In genomic region chr10:41760866-41761265, GRCm38 (mm10) we compare ENCODE assay signal across 27 mouse cellular contexts. TPM values are rescaled to one million over a fixed set of nuclear protein-coding genes. Genes with fewer than 3 reads are reported as not detected.
A peak's percentile ranks its signal among the peaks of the same experiment; 100 is the strongest.
DNase-seq lines count a peak whose midpoint lies in the region; ATAC-seq and TF ChIP-seq lines count a peak whose summit lies in the region.
"Had no signal": no experiment of that assay in that cellular context is flagged by ENCODE, and none has a peak within 500 bp of the region (broad histone marks: within the 10 kb centered on the region; RNA-seq: fewer than 3 reads in every experiment).

No protein-coding gene starts in this region.

- ATAC-seq in forebrain, embryonic 11.5 days (replicated peaks; ENCODE audit: low FRiP score): no peak
- ATAC-seq in embryonic facial prominence, embryonic 14.5 days (ENCODE audit: low read depth): no peak
- ATAC-seq: activated CD4-positive, CD25-positive, alpha-beta regulatory T cell, adult 4 months; forebrain, embryonic 13.5 days; forebrain, embryonic 16.5 days; hindbrain, postnatal 0 days; inflammation-experienced regulatory T-cells, adult 6 months; intestine, embryonic 16.5 days had no signal

- H3K9ac ChIP-seq in forebrain, embryonic 11.5 days (ENCODE audit: low read length): no peak overlapping the region
- H3K9ac ChIP-seq in ES-Bruce4 (ENCODE audit: low read depth, poor library complexity, severe bottlenecking): no peak overlapping the region
- no peak overlapping the region for H3K9ac ChIP-seq in embryonic facial prominence, embryonic 14.5 days (ENCODE audit: low read depth, low read length)
- H3K9ac ChIP-seq: embryonic facial prominence, embryonic 15.5 days; forebrain, embryonic 13.5 days; heart, embryonic 13.5 days; hindbrain, embryonic 14.5 days had no signal

- H3K9me3 ChIP-seq in forebrain, embryonic 10.5 days: no peaks in the 10 kb centered on the region
- H3K9me3 ChIP-seq in forebrain, embryonic 11.5 days (ENCODE audit: control insufficient read depth, low read length): no peaks in the 10 kb centered on the region
- H3K9me3 ChIP-seq in ES-Bruce4 (replicated peaks; ENCODE audit: control insufficient read depth, insufficient read depth, low read length, poor library complexity, severe bottlenecking): no peaks in the 10 kb centered on the region
- H3K9me3 ChIP-seq in embryonic facial prominence, embryonic 14.5 days (ENCODE audit: control insufficient read depth, low read length): no peaks in the 10 kb centered on the region
- H3K9me3 ChIP-seq: embryonic facial prominence, embryonic 15.5 days; forebrain, embryonic 13.5 days; heart, embryonic 10.5 days; heart, embryonic 13.5 days had no signal

- TF ChIP-seq EP300 in ES-Bruce4 (IDR thresholded peaks at IDR 0.05; ENCODE audit: insufficient read depth, low read depth, low read length): peak; percentile 66

- H3K4me3 ChIP-seq in forebrain, embryonic 10.5 days: no peak overlapping the region
- no peak overlapping the region for H3K4me3 ChIP-seq in forebrain, embryonic 11.5 days (ENCODE audit: low read depth, low read length)
- H3K4me3 ChIP-seq in ES-Bruce4 (ENCODE audit: low read depth, low read length): no peak overlapping the region
- no peak overlapping the region for H3K4me3 ChIP-seq in embryonic facial prominence, embryonic 14.5 days (ENCODE audit: low read depth, low read length)
- H3K4me3 ChIP-seq: embryonic facial prominence, embryonic 15.5 days; forebrain, embryonic 13.5 days; heart, embryonic 10.5 days; heart, embryonic 13.5 days had no signal

- peaks cover 5% of the 10 kb centered on the region; the same call in 1 of the 2 replicates for H3K4me1 ChIP-seq in forebrain, embryonic 10.5 days
- no peaks in the 10 kb centered on the region for H3K4me1 ChIP-seq in forebrain, embryonic 11.5 days (replicated peaks; ENCODE audit: control insufficient read depth, insufficient read depth, low read length)
- H3K4me1 ChIP-seq in ES-Bruce4 (ENCODE audit: control insufficient read depth, insufficient read depth, low read length): peaks cover 5% of the 10 kb centered on the region
- peaks cover 11% of the 10 kb centered on the region; the same call in 1 of the 2 replicates for H3K4me1 ChIP-seq in embryonic facial prominence, embryonic 14.5 days (ENCODE audit: control insufficient read depth, insufficient read depth, low read length)
- H3K4me1 ChIP-seq: embryonic facial prominence, embryonic 15.5 days had no signal

- DNase-seq in embryo, embryonic 10 days (ENCODE audit: low spot score): peak; percentile 25
- DNase-seq in embryo, embryonic 11 days: no peak
- no peak for DNase-seq in forebrain, embryonic 10.5 days (ENCODE audit: extremely low spot score, low spot score)
- DNase-seq in forebrain, embryonic 11.5 days (ENCODE audit: low spot score): no peak
- DNase-seq in embryonic facial prominence, embryonic 14.5 days (ENCODE audit: low spot score): peak; percentile 12
- DNase-seq in thymus, postnatal 10 days (ENCODE audit: low spot score in 2 of 2): no peak
- DNase-seq: adrenal gland, adult 8-10 months; adrenal gland, postnatal 25 days; cerebellum, adult 11-12 months; cerebellum, adult 8-10 months; cerebellum, postnatal 10 days; gastrocnemius, postnatal 10 days; heart, adult 18-20 months; heart, postnatal 14 days; heart, postnatal 4 days; kidney, adult 18-20 months had no signal

- no peaks in the 10 kb centered on the region for H3K27me3 ChIP-seq in forebrain, embryonic 10.5 days (ENCODE audit: poor library complexity, severe bottlenecking)
- H3K27me3 ChIP-seq in forebrain, embryonic 11.5 days (ENCODE audit: control insufficient read depth, insufficient read depth, low read length): no peaks in the 10 kb centered on the region
- H3K27me3 ChIP-seq in ES-Bruce4 (ENCODE audit: control insufficient read depth, insufficient read depth, low read length, poor library complexity, severe bottlenecking): no peaks in the 10 kb centered on the region
- H3K27me3 ChIP-seq in embryonic facial prominence, embryonic 14.5 days (replicated peaks; ENCODE audit: control insufficient read depth, insufficient read depth, low read length): no peaks in the 10 kb centered on the region
- H3K27me3 ChIP-seq: embryonic facial prominence, embryonic 15.5 days; forebrain, embryonic 13.5 days; heart, embryonic 13.5 days had no signal

- TF ChIP-seq POLR2A in ES-Bruce4 (IDR thresholded peaks at IDR 0.05; ENCODE audit: insufficient read depth, low read length): no peak

- no peak overlapping the region for H3K4me2 ChIP-seq in forebrain, embryonic 11.5 days (ENCODE audit: low read depth, low read length, severe bottlenecking)
- no peak overlapping the region for H3K4me2 ChIP-seq in embryonic facial prominence, embryonic 14.5 days (ENCODE audit: low read depth, low read length)
- H3K4me2 ChIP-seq: embryonic facial prominence, embryonic 15.5 days; forebrain, embryonic 13.5 days; heart, embryonic 13.5 days; hindbrain, embryonic 14.5 days had no signal

- 81% methylated on average over 3 of the region's 3 CpGs for WGBS in forebrain, embryonic 10.5 days
- WGBS in forebrain, embryonic 11.5 days: 78% methylated on average over 3 of the region's 3 CpGs
- WGBS in embryonic facial prominence, embryonic 14.5 days: 47% methylated on average over 3 of the region's 3 CpGs

- no peak for TF ChIP-seq CTCF in ES-Bruce4 (IDR thresholded peaks at IDR 0.05; ENCODE audit: low read depth, low read length)

- 0 out of 2 replicates have a peak, but pooled peaks cover 2% of the 10 kb centered on the region for H3K36me3 ChIP-seq in forebrain, embryonic 10.5 days (replicated peaks)
- H3K36me3 ChIP-seq in forebrain, embryonic 11.5 days (ENCODE audit: control insufficient read depth, insufficient read depth, low read length): no peaks in the 10 kb centered on the region
- no peaks in the 10 kb centered on the region for H3K36me3 ChIP-seq in ES-Bruce4 (ENCODE audit: control insufficient read depth, insufficient read depth, low read length, poor library complexity, severe bottlenecking)
- H3K36me3 ChIP-seq in embryonic facial prominence, embryonic 14.5 days (ENCODE audit: control insufficient read depth, insufficient read depth, low read length): no peaks in the 10 kb centered on the region
- H3K36me3 ChIP-seq: embryonic facial prominence, embryonic 15.5 days; heart, embryonic 10.5 days; heart, embryonic 13.5 days had no signal

- H3K27ac ChIP-seq in forebrain, embryonic 10.5 days: peak overlapping the region; percentile 8; the same call in 1 of the 2 replicates
- H3K27ac ChIP-seq in forebrain, embryonic 11.5 days (ENCODE audit: low read depth, low read length): no peak overlapping the region
- H3K27ac ChIP-seq in ES-Bruce4 (ENCODE audit: insufficient read depth, low read length): peak overlapping the region; percentile 7; the same call in 1 of the 2 replicates
- no peak overlapping the region for H3K27ac ChIP-seq in embryonic facial prominence, embryonic 14.5 days (replicated peaks; ENCODE audit: low read depth, low read length)
- H3K27ac ChIP-seq: embryonic facial prominence, embryonic 15.5 days; forebrain, embryonic 13.5 days; heart, embryonic 10.5 days; heart, embryonic 13.5 days; hindbrain, embryonic 14.5 days; hindbrain, postnatal 0 days had no signal

RNA-seq across cellular contexts. Expression of gene Ccdc162, which starts 44.4 kb away (rescaled TPM):
- 0.33 and 0.68 TPM in 2 replicates for polyA plus RNA-seq in forebrain, embryonic 10.5 days (2016; fragmentation: Nextera tagmentation; extraction: Ambion mirVana)
- 0.15 and 0.80 TPM in 2 replicates for polyA plus RNA-seq in forebrain, embryonic 11.5 days (2014; fragmentation: Nextera tagmentation; extraction: Ambion mirVana)
- 3.5 and 5.1 TPM in 2 replicates for polyA plus RNA-seq in ES-Bruce4 (2011; ENCODE audit: insufficient read depth, insufficient read length, low read depth, missing spikeins)
- polyA plus RNA-seq in embryonic facial prominence, embryonic 14.5 days (2014; fragmentation: Nextera tagmentation; extraction: Ambion mirVana): 1.6 and 2.4 TPM in 2 replicates

RNA-seq across cellular contexts. Expression of gene Cep57l1, which starts 48.8 kb away (rescaled TPM):
- 26.4 and 27.2 TPM in 2 replicates for polyA plus RNA-seq in forebrain, embryonic 10.5 days (2016; fragmentation: Nextera tagmentation; extraction: Ambion mirVana)
- 25.8 and 27.1 TPM in 2 replicates for polyA plus RNA-seq in forebrain, embryonic 11.5 days (2014; fragmentation: Nextera tagmentation; extraction: Ambion mirVana)
- polyA plus RNA-seq in ES-Bruce4 (2011; ENCODE audit: insufficient read depth, insufficient read length, low read depth, missing spikeins): 42.6 and 44.9 TPM in 2 replicates
- polyA plus RNA-seq in embryonic facial prominence, embryonic 14.5 days (2014; fragmentation: Nextera tagmentation; extraction: Ambion mirVana): 18.1 and 20.1 TPM in 2 replicates

RNA-seq across cellular contexts. Expression of gene Sesn1, which starts 48.9 kb away (rescaled TPM):
- polyA plus RNA-seq in forebrain, embryonic 10.5 days (2016; fragmentation: Nextera tagmentation; extraction: Ambion mirVana): 16.0 and 18.4 TPM in 2 replicates
- polyA plus RNA-seq in forebrain, embryonic 11.5 days (2014; fragmentation: Nextera tagmentation; extraction: Ambion mirVana): 22.3 and 22.5 TPM in 2 replicates
- polyA plus RNA-seq in ES-Bruce4 (2011; ENCODE audit: insufficient read depth, insufficient read length, low read depth, missing spikeins): 16.2 and 19.9 TPM in 2 replicates
- polyA plus RNA-seq in embryonic facial prominence, embryonic 14.5 days (2014; fragmentation: Nextera tagmentation; extraction: Ambion mirVana): 52.0 and 54.7 TPM in 2 replicates

Comparison
In these comparisons a context has a peak if more than half of its experiments do, and no peak if none do; other contexts are left out.
1. DNase-seq: peak in embryo, embryonic 10 days (single experiment) and embryonic facial prominence, embryonic 14.5 days (single experiment); none in embryo, embryonic 11 days (single experiment), forebrain, embryonic 10.5 days (single experiment), forebrain, embryonic 11.5 days (single experiment) and thymus, postnatal 10 days (0 of 2).
2. H3K27ac ChIP-seq: peak in forebrain, embryonic 10.5 days (single experiment) and ES-Bruce4 (single experiment); none in forebrain, embryonic 11.5 days (single experiment) and embryonic facial prominence, embryonic 14.5 days (single experiment).